Mouse (Mus musculus) kidney, embryonic 15.5 days (tissue): ENCODE measurements at regions not wholly inside any gene's neighbourhood (a gene's known extent, or its start where the extent isn't known, plus 50 kb on each side); places are given as distances from the start of the nearest gene placed in this dataset.

ENCODE experiments used
- ATAC-seq: fragments of 200-750 bp; cut with Nextera tagmentation; replicated peaks from 2 replicates; pipeline ENCODE4 v1.8.0; 2017; ENCODE audit warnings: moderate TSS enrichment; ENCODE audit not compliant: low FRiP score
- H3K27ac ChIP-seq: fragments of 300-500 bp; sonication (generic); 2 replicates; pipeline ENCODE4 v1.5.1; 2015; ENCODE audit warnings: mild to moderate bottlenecking, inconsistent platforms
- H3K27me3 ChIP-seq: fragments of 300-500 bp; sonication (generic); 2 replicates; pipeline ENCODE4 v1.6.1; 2015; ENCODE audit warnings: inconsistent platforms
- H3K36me3 ChIP-seq: fragments of 300-500 bp; sonication (generic); 2 replicates; pipeline ENCODE4 v1.6.1; 2015; ENCODE audit warnings: inconsistent platforms
- H3K4me1 ChIP-seq: fragments of 300-500 bp; sonication (generic); 2 replicates; pipeline ENCODE4 v1.6.1; 2015; ENCODE audit warnings: inconsistent platforms
- H3K4me2 ChIP-seq: fragments of 300-500 bp; sonication (generic); 2 replicates; pipeline ENCODE4 v1.6.1; 2015; ENCODE audit warnings: moderate library complexity, mild to moderate bottlenecking, inconsistent platforms
- H3K4me3 ChIP-seq: fragments of 300-500 bp; sonication (generic); replicated peaks from 2 replicates; pipeline ENCODE4 v1.5.1; 2015; ENCODE audit warnings: mild to moderate bottlenecking, inconsistent platforms
- H3K9ac ChIP-seq: fragments of 300-500 bp; sonication (generic); 2 replicates; pipeline ENCODE4 v1.6.1; 2015; ENCODE audit warnings: mild to moderate bottlenecking, inconsistent platforms
- H3K9me3 ChIP-seq: fragments of 300-500 bp; sonication (generic); replicated peaks from 2 replicates; pipeline ENCODE4 v1.6.1; 2016; ENCODE audit warnings: inconsistent platforms
- WGBS: fragments of 180-500 bp; shearing (Covaris S2); methylation state at CpG from one replicate; pipeline ENCODE4 v1.1.7; 2015; ENCODE audit warnings: mixed read lengths; 5-methylcytosine and 5-hydroxymethylcytosine counted together

GRCm38 (mm10) chr4:40031361-40031760 lies 111.5 kb upstream of the Aco1 start:
- Histone ChIP-seq H3K4me1 (no peaks in the 10 kb centered on the region), H3K4me3 (no peak overlapping the region), H3K27ac (no peak overlapping the region), H3K4me2 (no peak overlapping the region), H3K9me3 (no peaks in the 10 kb centered on the region), H3K36me3 (no peaks in the 10 kb centered on the region), H3K27me3 (no peaks in the 10 kb centered on the region), H3K9ac (no peak overlapping the region)
- ATAC-seq = no peak
- 100% methylated on average over 1 of the region's 1 CpGs for WGBS

GRCm38 (mm10) chr4:40047846-40048245 lies 95.0 kb upstream of the Aco1 start:
- H3K9ac ChIP-seq = no peak overlapping the region
- H3K9me3 ChIP-seq = no peaks in the 10 kb centered on the region
- 95% methylated on average over 10 of the region's 10 CpGs for WGBS
- no peak overlapping the region for H3K27ac ChIP-seq
- no peaks in the 10 kb centered on the region for H3K27me3 ChIP-seq
- peaks cover 5% of the 10 kb centered on the region; the same call in 1 of the 2 replicates for H3K4me1 ChIP-seq
- no peak overlapping the region for H3K4me3 ChIP-seq
- no peak overlapping the region for H3K4me2 ChIP-seq
- ATAC-seq = no peak
- no peaks in the 10 kb centered on the region for H3K36me3 ChIP-seq

- 78% methylated on average over 6 of the region's 6 CpGs for WGBS
- no peak for ATAC-seq
- H3K9ac ChIP-seq = no peak overlapping the region
- peaks cover 5% of the 10 kb centered on the region; the same call in 1 of the 2 replicates for H3K4me1 ChIP-seq
- no peaks in the 10 kb centered on the region for H3K36me3 ChIP-seq
- no peaks in the 10 kb centered on the region for H3K9me3 ChIP-seq
- H3K4me2 ChIP-seq = no peak overlapping the region
- H3K27ac ChIP-seq = no peak overlapping the region
- no peak overlapping the region for H3K4me3 ChIP-seq
- no peaks in the 10 kb centered on the region for H3K27me3 ChIP-seq
These were observed 93.8 kb upstream of the Aco1 start for GRCm38 (mm10) chr4:40049086-40049485.

- H3K27ac ChIP-seq = no peak overlapping the region
- ATAC-seq = peak; percentile 62; the same call in 1 of the 2 replicates
- no peak overlapping the region for H3K4me2 ChIP-seq
- no peaks in the 10 kb centered on the region for H3K36me3 ChIP-seq
- H3K4me1 ChIP-seq = peaks cover 5% of the 10 kb centered on the region; the same call in 1 of the 2 replicates
- H3K9me3 ChIP-seq = no peaks in the 10 kb centered on the region
- no peak overlapping the region for H3K9ac ChIP-seq
- WGBS = 35% methylated on average over 4 of the region's 4 CpGs
- no peak overlapping the region for H3K4me3 ChIP-seq
- no peaks in the 10 kb centered on the region for H3K27me3 ChIP-seq
These were observed 91.0 kb upstream of the Aco1 start for GRCm38 (mm10) chr4:40051848-40052247.

GRCm38 (mm10) chr4:40053391-40053790 lies 89.5 kb upstream of the Aco1 start:
- 65% methylated on average over 2 of the region's 2 CpGs for WGBS

GRCm38 (mm10) chr4:40063751-40064456 lies 79.0 kb upstream of the Aco1 start:
- Histone ChIP-seq H3K4me3 (no peak overlapping the region), H3K4me1 (peaks cover 12% of the 10 kb centered on the region), H3K4me2 (no peak overlapping the region), H3K27me3 (no peaks in the 10 kb centered on the region), H3K36me3 (no peaks in the 10 kb centered on the region), H3K27ac (peak overlapping the region; percentile 49; the same call in 1 of the 2 replicates), H3K9ac (no peak overlapping the region), H3K9me3 (no peaks in the 10 kb centered on the region)
- WGBS = 41% methylated on average over 3 of the region's 3 CpGs
- ATAC-seq = peak; percentile 90

More at GRCm38 (mm10) chr4:40053391-40053790, 89.5 kb upstream of the Aco1 start:
- no peak overlapping the region for H3K27ac ChIP-seq
- H3K36me3 ChIP-seq = no peaks in the 10 kb centered on the region
- H3K9me3 ChIP-seq = no peaks in the 10 kb centered on the region
- ATAC-seq = no peak
- peaks cover 5% of the 10 kb centered on the region; the same call in 1 of the 2 replicates for H3K4me1 ChIP-seq
- H3K9ac ChIP-seq = no peak overlapping the region
- no peak overlapping the region for H3K4me2 ChIP-seq
- H3K4me3 ChIP-seq = no peak overlapping the region
- no peaks in the 10 kb centered on the region for H3K27me3 ChIP-seq

GRCm38 (mm10) chr4:40064457-40064836 lies 78.4 kb upstream of the Aco1 start:
- Histone ChIP-seq H3K27ac (peak overlapping the region; percentile 49; the same call in 1 of the 2 replicates), H3K36me3 (no peaks in the 10 kb centered on the region), H3K4me2 (peak overlapping the region; percentile 16; the same call in 1 of the 2 replicates), H3K4me3 (no peak overlapping the region), H3K9me3 (no peaks in the 10 kb centered on the region), H3K4me1 (peaks cover 12% of the 10 kb centered on the region), H3K9ac (no peak overlapping the region), H3K27me3 (no peaks in the 10 kb centered on the region)
- peak; percentile 91 for ATAC-seq
- 40% methylated on average over 9 of the region's 9 CpGs for WGBS

GRCm38 (mm10) chr4:40070959-40071634 lies 71.8 kb upstream of the Aco1 start:
- WGBS = 57% methylated on average over 4 of the region's 4 CpGs
- no peak for ATAC-seq
- H3K4me1 ChIP-seq = no peaks in the 10 kb centered on the region

GRCm38 (mm10) chr4:40081035-40081434 lies 61.8 kb upstream of the Aco1 start:
- H3K4me3 ChIP-seq = no peak overlapping the region
- peaks cover 9% of the 10 kb centered on the region for H3K4me1 ChIP-seq
- peak; percentile 87 for ATAC-seq
- H3K27me3 ChIP-seq = no peaks in the 10 kb centered on the region
- H3K4me2 ChIP-seq = no peak overlapping the region
- no peak overlapping the region for H3K27ac ChIP-seq
- H3K36me3 ChIP-seq = no peaks in the 10 kb centered on the region
- 0 out of 2 replicates have a peak, but pooled peaks cover 2% of the 10 kb centered on the region for H3K9me3 ChIP-seq
- no peak overlapping the region for H3K9ac ChIP-seq
- WGBS = 30% methylated on average over 3 of the region's 3 CpGs

More at GRCm38 (mm10) chr4:40070959-40071634, 71.8 kb upstream of the Aco1 start:
- no peak overlapping the region for H3K9ac ChIP-seq
- H3K27me3 ChIP-seq = no peaks in the 10 kb centered on the region
- no peaks in the 10 kb centered on the region for H3K9me3 ChIP-seq
- no peak overlapping the region for H3K4me2 ChIP-seq
- no peak overlapping the region for H3K27ac ChIP-seq
- no peak overlapping the region for H3K4me3 ChIP-seq
- H3K36me3 ChIP-seq = no peaks in the 10 kb centered on the region

GRCm38 (mm10) chr4:40090295-40090694 lies 52.6 kb upstream of the Aco1 start:
- Histone ChIP-seq H3K4me1 (no peaks in the 10 kb centered on the region), H3K27ac (no peak overlapping the region), H3K4me3 (no peak overlapping the region), H3K27me3 (no peaks in the 10 kb centered on the region), H3K36me3 (no peaks in the 10 kb centered on the region), H3K4me2 (no peak overlapping the region), H3K9me3 (no peaks in the 10 kb centered on the region), H3K9ac (no peak overlapping the region)
- WGBS = 78% methylated on average over 5 of the region's 5 CpGs
- no peak for ATAC-seq
